Mouse (Mus musculus) heart, embryonic 14.5 days (tissue): ENCODE data around the gene Gmpr. TPM values are rescaled to one million over a fixed set of nuclear protein-coding genes. Genes with fewer than 3 reads are reported as not detected.

Experiments used
- ATAC-seq: fragments of 200-750 bp; cut with Nextera tagmentation; 2 replicates; pipeline ENCODE4 v1.8.0; 2017; ENCODE audit warnings: low read depth, moderate TSS enrichment; ENCODE audit not compliant: insufficient number of reproducible peaks, insufficient read depth, low FRiP score
- H3K27ac ChIP-seq, 2 experiments: fragments of 200-500 bp in 1 of 2; fragments of 300-500 bp in 1 of 2; sonication (generic) in 1 of 2; replicated peaks in 1 of 2; 2 replicates each; pipeline ENCODE4 v1.5.1; 2012 to 2014; ENCODE audit warnings: low read depth in 2 of 2, low read length in 2 of 2, control low read depth in 1 of 2, mild to moderate bottlenecking in 1 of 2, mixed read lengths in 1 of 2; ENCODE audit not compliant: control insufficient read depth in 1 of 2, insufficient read depth in 1 of 2
- H3K27me3 ChIP-seq: fragments of 300-500 bp; sonication (generic); 2 replicates; pipeline ENCODE4 v1.6.1; 2014; ENCODE audit warnings: mild to moderate bottlenecking, low read length, control low read depth; ENCODE audit not compliant: control insufficient read depth, insufficient read depth
- H3K36me3 ChIP-seq: fragments of 300-500 bp; sonication (generic); 2 replicates; pipeline ENCODE4 v1.6.1; 2014; ENCODE audit warnings: mild to moderate bottlenecking, control low read depth, low read length, mixed read lengths; ENCODE audit not compliant: control insufficient read depth, insufficient read depth
- H3K4me1 ChIP-seq, 2 experiments: fragments of 200-500 bp in 1 of 2; fragments of 300-500 bp in 1 of 2; sonication (generic) in 1 of 2; 2 replicates each; pipeline ENCODE4 v1.6.1; 2012 to 2014; ENCODE audit warnings: low read length in 2 of 2, control low read depth in 1 of 2, mixed read lengths in 1 of 2; ENCODE audit not compliant: control insufficient read depth in 2 of 2, insufficient read depth in 2 of 2
- H3K4me2 ChIP-seq: fragments of 300-500 bp; sonication (generic); 2 replicates; pipeline ENCODE4 v1.6.1; 2014; ENCODE audit warnings: mild to moderate bottlenecking, low read length
- H3K4me3 ChIP-seq, 2 experiments: fragments of 200-500 bp in 1 of 2; fragments of 300-500 bp in 1 of 2; sonication (generic) in 1 of 2; 2 replicates each; pipeline ENCODE4 v1.5.1; 2012 to 2014; ENCODE audit warnings: low read length in 2 of 2, mild to moderate bottlenecking in 2 of 2, control low read depth in 1 of 2, low read depth in 1 of 2, moderate library complexity in 1 of 2; ENCODE audit not compliant: control insufficient read depth in 1 of 2, insufficient read depth in 1 of 2
- H3K9ac ChIP-seq: fragments of 300-500 bp; sonication (generic); 2 replicates; pipeline ENCODE4 v1.6.1; 2014; ENCODE audit warnings: mild to moderate bottlenecking, low read length
- H3K9me3 ChIP-seq: fragments of 300-500 bp; sonication (generic); 2 replicates; pipeline ENCODE4 v1.6.1; 2016; ENCODE audit warnings: low read length, control low read depth; ENCODE audit not compliant: control insufficient read depth
- WGBS: fragments of 180-500 bp; shearing (Covaris S2); extraction: QIAGEN DNeasy Blood & Tissue Kit; methylation state at CpG from one replicate; pipeline ENCODE4 v1.1.7; 2014; 5-methylcytosine and 5-hydroxymethylcytosine counted together
- polyA plus RNA-seq: library from polyadenylated mRNA; unstranded; fragments of >200 nt; fragmentation: Nextera tagmentation; extraction: Ambion mirVana; gene quantifications from 2 replicates; pipeline ENCODE4 v1.2.1, GENCODE M21; 2014

Gmpr gene
- polyA plus RNA-seq: 202 and 210 TPM in 2 replicates

- H3K27me3 ChIP-seq: no peaks in the 10 kb centered on the region
- no peaks in the 10 kb centered on the region for H3K9me3 ChIP-seq
- peaks cover 23 to 38% of the 10 kb centered on the region in 2 experiments for H3K4me1 ChIP-seq
- peak within 1 kb of the TSS; percentile 83 for H3K4me2 ChIP-seq
- no peaks in the 10 kb centered on the region for H3K36me3 ChIP-seq
- WGBS: 2% methylated on average over 63 of the region's 63 CpGs
- peak within 1 kb of the TSS; percentile 89 for H3K9ac ChIP-seq
- ATAC-seq: peak; percentile 73
- peak within 1 kb of the TSS; percentile 67 to 89 for H3K4me3 ChIP-seq
- peak within 1 kb of the TSS; percentile 96 to 97 for H3K27ac ChIP-seq
These were observed at the start of gene Gmpr for GRCm38 (mm10) chr13:45507274-45508229. Gmpr (plus strand) TSS chr13:45507444.

- no peaks in the 10 kb centered on the region for H3K9me3 ChIP-seq
- peaks cover 12 to 22% of the 10 kb centered on the region in 2 experiments for H3K4me1 ChIP-seq
- H3K27ac ChIP-seq: no peak overlapping the region
- H3K4me3 ChIP-seq: no peak overlapping the region
- ATAC-seq: no peak
- no peak overlapping the region for H3K9ac ChIP-seq
- WGBS: 80% methylated on average over 7 of the region's 7 CpGs
- no peak overlapping the region for H3K4me2 ChIP-seq
- H3K36me3 ChIP-seq: no peaks in the 10 kb centered on the region
- H3K27me3 ChIP-seq: no peaks in the 10 kb centered on the region
These were observed 49.8 kb upstream of the Gmpr start for GRCm38 (mm10) chr13:45457459-45457858.

GRCm38 (mm10) chr13:45460177-45460576 lies 47.1 kb upstream of the Gmpr start:
- H3K9ac ChIP-seq: no peak overlapping the region
- no peak overlapping the region for H3K4me3 ChIP-seq
- no peak overlapping the region for H3K4me2 ChIP-seq
- peaks cover 8% of the 10 kb centered on the region in 2 experiments for H3K4me1 ChIP-seq
- H3K27ac ChIP-seq: no peak overlapping the region
- no peaks in the 10 kb centered on the region for H3K27me3 ChIP-seq
- 88% methylated on average over 3 of the region's 3 CpGs for WGBS
- ATAC-seq: no peak
- no peaks in the 10 kb centered on the region for H3K9me3 ChIP-seq
- H3K36me3 ChIP-seq: no peaks in the 10 kb centered on the region

GRCm38 (mm10) chr13:45461370-45461958 lies 45.8 kb upstream of the Gmpr start:
- 61% methylated on average over 14 of the region's 14 CpGs for WGBS
- no peak for ATAC-seq
- Histone ChIP-seq H3K4me1 (0 out of 4 replicates have a peak, but pooled peaks cover 0 to 2% of the 10 kb centered on the region in 2 experiments), H3K4me2 (no peak overlapping the region), H3K27me3 (no peaks in the 10 kb centered on the region), H3K27ac (no peak overlapping the region), H3K4me3 (no peak overlapping the region), H3K9me3 (no peaks in the 10 kb centered on the region), H3K36me3 (no peaks in the 10 kb centered on the region), H3K9ac (no peak overlapping the region)

- Histone ChIP-seq H3K27me3 (no peaks in the 10 kb centered on the region), H3K4me3 (no peak overlapping the region), H3K27ac (no peak overlapping the region), H3K36me3 (no peaks in the 10 kb centered on the region), H3K4me2 (no peak overlapping the region), H3K9ac (no peak overlapping the region), H3K9me3 (no peaks in the 10 kb centered on the region), H3K4me1 (peaks cover 3 to 10% of the 10 kb centered on the region in 2 experiments; a peak in 3 of 4 replicates)
- no peak for ATAC-seq
- whole genome bisulfite sequencing: 90% methylated on average over 10 of the region's 10 CpGs
These were observed 41.6 kb upstream of the Gmpr start for GRCm38 (mm10) chr13:45465616-45466015.

GRCm38 (mm10) chr13:45466031-45466519 lies 41.2 kb upstream of the Gmpr start:
- no peaks in the 10 kb centered on the region for H3K9me3 ChIP-seq
- 78% methylated on average over 10 of the region's 10 CpGs for WGBS

GRCm38 (mm10) chr13:45468751-45469150 lies 38.5 kb upstream of the Gmpr start:
- 78% methylated on average over 5 of the region's 5 CpGs for WGBS
- Histone ChIP-seq H3K27me3 (no peaks in the 10 kb centered on the region), H3K4me1 (peaks cover 3 to 8% of the 10 kb centered on the region in 2 experiments; a peak in 3 of 4 replicates), H3K36me3 (no peaks in the 10 kb centered on the region), H3K4me2 (no peak overlapping the region), H3K9me3 (no peaks in the 10 kb centered on the region), H3K9ac (no peak overlapping the region), H3K27ac (no peak overlapping the region), H3K4me3 (no peak overlapping the region)
- ATAC-seq: no peak

More at GRCm38 (mm10) chr13:45466031-45466519, 41.2 kb upstream of the Gmpr start:
- Histone ChIP-seq H3K27ac (no peak overlapping the region), H3K4me1 (peaks cover 3 to 10% of the 10 kb centered on the region in 2 experiments; a peak in 3 of 4 replicates), H3K9ac (no peak overlapping the region), H3K4me3 (no peak overlapping the region), H3K4me2 (no peak overlapping the region), H3K36me3 (no peaks in the 10 kb centered on the region), H3K27me3 (no peaks in the 10 kb centered on the region)
- ATAC-seq: no peak
